In genomic region chr11:100849456-100850037, GRCm38 (mm10) we compare ENCODE assay signal across 8 mouse cellular contexts. TPM values are rescaled to one million over a fixed set of nuclear protein-coding genes. Genes with fewer than 3 reads are reported as not detected.
DNase-seq lines count a peak whose midpoint lies in the region; ATAC-seq and TF ChIP-seq lines count a peak whose summit lies in the region.

No protein-coding gene starts in this region.

- H3K79me2 ChIP-seq in myocyte (ENCODE audit: control insufficient read depth, insufficient read depth): peaks cover 6% of the 10 kb centered on the region

- peaks cover 1% of the 10 kb centered on the region; the same call in 1 of the 2 replicates for H3K4me1 ChIP-seq in cortical plate, adult 2 months (ENCODE audit: control insufficient read depth, insufficient read depth, low read length)
- H3K4me1 ChIP-seq in intestine, embryonic 15.5 days (replicated peaks): peaks cover 21% of the 10 kb centered on the region

- H3K4me3 ChIP-seq in layer of hippocampus, adult 2 months: peak overlapping the region; percentile 71
- H3K4me3 ChIP-seq in cortical plate, adult 2 months (ENCODE audit: insufficient read depth, low read length): peak overlapping the region; percentile 80
- H3K4me3 ChIP-seq in intestine, embryonic 15.5 days (replicated peaks): peak overlapping the region; percentile 100
- peak overlapping the region; percentile 31 for H3K4me3 ChIP-seq in myocyte

- no peak for TF ChIP-seq POLR2A in cortical plate, adult 2 months (IDR thresholded peaks at IDR 0.05; ENCODE audit: extremely low read depth, insufficient read depth, low read length)
- TF ChIP-seq POLR2A in myocyte (IDR thresholded peaks at IDR 0.05; ENCODE audit: insufficient read length, low read depth): no peak

- peak overlapping the region; percentile 87 for H3K4me2 ChIP-seq in intestine, embryonic 15.5 days (replicated peaks)
- H3K4me2 ChIP-seq in myocyte (ENCODE audit: low read depth): peak overlapping the region; percentile 90

- peak overlapping the region; percentile 99 for H3K9ac ChIP-seq in intestine, embryonic 15.5 days

- DNase-seq in layer of hippocampus, adult 2 months (ENCODE audit: low spot score in 2 of 2): no peak
- DNase-seq in layer of hippocampus, adult 18-20 months (ENCODE audit: low spot score in 2 of 2): no peak
- no peak for DNase-seq in layer of hippocampus, postnatal 14 days (ENCODE audit: low spot score in 2 of 2)
- no peak for DNase-seq in layer of hippocampus, adult 8-10 months (ENCODE audit: low spot score in 2 of 2)
- no peak for DNase-seq in retina, embryonic 14.5 days (ENCODE audit: low spot score)

- no peaks in the 10 kb centered on the region for H3K36me3 ChIP-seq in intestine, embryonic 15.5 days
- no peaks in the 10 kb centered on the region for H3K36me3 ChIP-seq in myocyte (ENCODE audit: control insufficient read depth, insufficient read depth)

- TF ChIP-seq CTCF in layer of hippocampus, adult 2 months (conservative IDR thresholded peaks at IDR 0.05): no peak
- TF ChIP-seq CTCF in cortical plate, adult 2 months (IDR thresholded peaks at IDR 0.05; ENCODE audit: extremely low read depth, insufficient read depth, low read length): no peak

- ATAC-seq in intestine, embryonic 15.5 days: 0 out of 2 replicates have a peak, but pooled peaks have one; percentile 3

- no peaks in the 10 kb centered on the region for H3K27me3 ChIP-seq in intestine, embryonic 15.5 days (replicated peaks)
- peaks cover 5% of the 10 kb centered on the region for H3K27me3 ChIP-seq in myocyte (ENCODE audit: control insufficient read depth, insufficient read depth, insufficient read length)

- H3ac ChIP-seq in myocyte (ENCODE audit: control insufficient read depth, insufficient read length): peak overlapping the region; percentile 50

- no peaks in the 10 kb centered on the region for H3K9me3 ChIP-seq in intestine, embryonic 15.5 days

- 2% methylated on average over 13 of the region's 13 CpGs for WGBS in intestine, embryonic 15.5 days

- H3K27ac ChIP-seq in layer of hippocampus, adult 2 months: peak overlapping the region; percentile 86
- no peak overlapping the region for H3K27ac ChIP-seq in cortical plate, adult 2 months (ENCODE audit: insufficient read depth, low read length)
- peak overlapping the region; percentile 92 for H3K27ac ChIP-seq in intestine, embryonic 15.5 days

TF ChIP-seq in myocyte, 11 proteins besides CTCF, POLR2A, EP300 and RAD21:
- TF ChIP-seq TCF3 (IDR thresholded peaks at IDR 0.05; ENCODE audit: insufficient read length, low read depth) (no peak), E2F4 (IDR thresholded peaks at IDR 0.05; ENCODE audit: insufficient read depth) (no peak)

RNA-seq across cellular contexts. Expression of gene Stat5b, which starts 1.0 kb away (rescaled TPM):
- total RNA-seq in layer of hippocampus, adult 2 months (2021): 10 to 100 TPM; 11.6 to 13.8 TPM
- 10 to 100 TPM; 12.1 to 16.2 TPM for total RNA-seq in layer of hippocampus, adult 18-20 months (2021)
- 17.3 and 19.7 TPM in 2 replicates for polyA plus RNA-seq in cortical plate, adult 2 months (2012; rRNA removed)
- polyA plus RNA-seq in intestine, embryonic 15.5 days (2015; fragmentation: Nextera tagmentation; extraction: Ambion mirVana): 24.2 and 26.8 TPM in 2 replicates
- 12.0 TPM for polyA plus RNA-seq in myocyte (2012; fragmentation: generic; extraction: Trizol)
- total RNA-seq in layer of hippocampus, postnatal 14 days (2021): 10 to 100 TPM; 12.5 to 16.2 TPM
- total RNA-seq in layer of hippocampus, adult 8-10 months (2022): 10 to 100 TPM; 13.3 to 18.4 (median 15.6) TPM

RNA-seq across cellular contexts. Expression of gene Stat5a, which starts 9.6 kb away (rescaled TPM):
- total RNA-seq in layer of hippocampus, adult 2 months (2021): 1 to 10 TPM; 1.7 to 2.0 TPM
- total RNA-seq in layer of hippocampus, adult 18-20 months (2021): 1 to 10 TPM; 1.1 to 1.8 TPM
- polyA plus RNA-seq in cortical plate, adult 2 months (2012; rRNA removed): 1.5 and 2.0 TPM in 2 replicates
- polyA plus RNA-seq in intestine, embryonic 15.5 days (2015; fragmentation: Nextera tagmentation; extraction: Ambion mirVana): 5.5 and 6.0 TPM in 2 replicates
- polyA plus RNA-seq in myocyte (2012; fragmentation: generic; extraction: Trizol): 27.2 TPM
- 1 to 10 TPM; 4.4 to 5.1 TPM for total RNA-seq in layer of hippocampus, postnatal 14 days (2021)
- total RNA-seq in layer of hippocampus, adult 8-10 months (2022): 1 to 10 TPM; 2.5 to 3.8 (median 2.8) TPM

Comparison
In these comparisons a context has a peak if more than half of its experiments do, and no peak if none do; other contexts are left out.
1. H3K4me3 ChIP-seq: peak in every context shown above with its lines; median percentile 100 in intestine, embryonic 15.5 days; 80 in cortical plate, adult 2 months; 71 in layer of hippocampus, adult 2 months; 31 in myocyte.